Mouse (Mus musculus): ENCODE measurements around the gene Lmcd1.
"Not testable (repeated sequence)": the region's sequence is repeated elsewhere in the genome, so short reads cannot be mapped to it uniquely, and the experiment has no call there.

Gene Lmcd1

GRCm38 (mm10) chr6:112273501-112274205 is at the start of gene Lmcd1:
Lmcd1 (plus strand) TSS chr6:112273758.
- DNase-seq (ENCODE audit: low spot score) = peak; percentile 80

DNA sequence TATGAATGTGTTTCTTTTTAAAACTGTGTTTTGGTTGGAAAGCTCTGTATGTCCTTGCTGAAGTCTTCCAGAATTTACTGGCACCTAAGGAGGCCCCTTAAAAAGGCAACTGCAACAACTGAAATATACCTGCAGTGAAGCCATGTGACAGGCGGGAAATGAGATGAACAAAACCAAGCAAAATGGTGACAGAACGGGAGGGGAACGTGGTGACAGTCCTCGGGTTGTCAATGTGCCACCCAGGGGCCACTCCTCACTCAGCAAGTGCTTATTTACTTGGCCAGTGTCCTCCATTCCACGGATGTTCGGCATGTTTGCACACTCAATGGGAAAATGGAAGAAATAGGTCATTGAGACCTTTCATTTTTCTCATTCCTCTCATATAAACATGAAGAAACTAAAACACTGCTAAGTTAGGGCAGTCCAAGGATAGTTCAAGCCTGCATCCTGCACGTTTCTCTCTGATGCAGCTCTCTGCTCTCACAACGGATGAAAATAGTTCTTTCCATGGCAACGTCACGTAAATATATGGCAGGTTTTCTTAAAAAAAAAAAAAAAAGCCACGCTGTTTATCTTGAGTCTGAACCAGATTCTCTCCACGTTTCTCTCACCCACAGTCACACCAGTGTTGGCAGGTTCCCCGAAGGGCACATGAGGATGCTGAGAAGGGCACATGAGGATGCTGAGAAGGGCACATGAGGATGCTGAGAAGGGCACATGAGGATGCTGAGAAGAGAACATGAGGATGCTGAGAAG is 49.5 kb upstream of the Lmcd1 start:
- DNase-seq (ENCODE audit: low spot score) = no peak

DNA sequence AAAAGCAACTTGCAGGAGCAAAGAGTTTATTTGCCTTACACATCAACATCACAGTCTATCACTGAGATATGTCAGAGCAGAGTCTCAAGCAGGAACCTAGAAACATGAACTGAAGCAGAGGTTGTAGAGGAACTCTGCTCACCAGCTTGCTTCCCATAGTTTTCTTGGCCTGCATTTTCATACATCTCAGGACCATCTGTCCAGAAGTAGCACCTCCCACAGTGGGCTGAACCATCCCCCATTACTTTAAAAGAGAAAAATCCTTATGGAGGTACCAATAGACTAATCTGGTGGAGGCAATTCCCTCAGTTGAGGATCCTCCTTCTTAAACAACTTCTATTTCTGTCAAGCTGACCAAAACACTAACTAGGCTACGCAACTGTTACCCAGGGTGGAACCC is 36.8 kb upstream of the Lmcd1 start:
- no peak for DNase-seq (ENCODE audit: low spot score)

DNA sequence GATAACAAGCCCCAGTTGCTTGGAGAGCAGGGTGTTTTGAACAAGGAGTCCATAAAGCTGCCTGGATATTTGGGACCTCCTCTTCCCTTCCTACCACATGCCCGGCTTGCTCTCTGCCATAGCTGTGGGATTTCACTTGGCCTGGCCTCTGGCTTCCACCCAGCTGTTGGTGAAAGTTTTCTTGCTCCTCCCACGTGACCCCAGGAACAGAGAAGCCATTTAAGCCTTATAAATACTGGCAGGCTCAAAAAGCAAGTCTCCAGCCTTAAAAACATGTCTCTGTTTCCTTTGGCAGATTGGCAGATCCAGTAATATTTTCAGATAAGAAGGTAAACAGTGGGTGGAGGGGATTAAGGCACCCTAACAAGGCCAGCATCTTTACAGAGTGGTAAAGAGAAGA is 31.3 kb upstream of the Lmcd1 start:
- peak; percentile 9 for DNase-seq (ENCODE audit: low spot score)

- DNase-seq (ENCODE audit: low spot score) = peak; percentile 55
These were observed 27.9 kb upstream of the Lmcd1 start for GRCm38 (mm10) chr6:112245639-112246038.

- no peak for DNase-seq (ENCODE audit: low spot score)
These were observed 26.9 kb upstream of the Lmcd1 start for GRCm38 (mm10) chr6:112246636-112247035.

- DNase-seq (ENCODE audit: low spot score) = not testable (repeated sequence)
These were observed 19.6 kb upstream of the Lmcd1 start for GRCm38 (mm10) chr6:112253943-112254342.

GRCm38 (mm10) chr6:112254967-112255366 is 18.6 kb upstream of the Lmcd1 start:
- no peak for DNase-seq (ENCODE audit: low spot score)

GRCm38 (mm10) chr6:112255388-112256225 is 18.0 kb upstream of the Lmcd1 start:
- no peak for DNase-seq (ENCODE audit: low spot score)

DNA sequence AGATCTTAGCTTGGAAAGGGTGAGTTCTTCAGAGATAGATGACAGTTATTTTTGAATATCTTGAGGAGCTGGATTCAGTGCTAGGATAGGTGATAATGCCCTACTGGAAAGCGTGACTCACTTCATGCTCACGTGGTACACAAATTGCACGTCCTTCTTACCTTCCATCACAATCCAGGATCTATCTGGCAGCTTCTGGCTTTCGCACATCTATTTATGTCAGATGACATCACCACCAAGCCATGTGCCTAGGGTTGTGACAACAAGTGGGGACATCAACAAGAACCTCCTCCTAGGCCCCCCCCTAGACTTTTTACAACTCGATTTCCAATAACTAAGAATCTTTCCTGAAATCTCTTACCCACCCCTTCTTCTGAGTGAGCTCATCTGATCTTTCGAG is 17.0 kb upstream of the Lmcd1 start:
- no peak for DNase-seq (ENCODE audit: low spot score)

DNA sequence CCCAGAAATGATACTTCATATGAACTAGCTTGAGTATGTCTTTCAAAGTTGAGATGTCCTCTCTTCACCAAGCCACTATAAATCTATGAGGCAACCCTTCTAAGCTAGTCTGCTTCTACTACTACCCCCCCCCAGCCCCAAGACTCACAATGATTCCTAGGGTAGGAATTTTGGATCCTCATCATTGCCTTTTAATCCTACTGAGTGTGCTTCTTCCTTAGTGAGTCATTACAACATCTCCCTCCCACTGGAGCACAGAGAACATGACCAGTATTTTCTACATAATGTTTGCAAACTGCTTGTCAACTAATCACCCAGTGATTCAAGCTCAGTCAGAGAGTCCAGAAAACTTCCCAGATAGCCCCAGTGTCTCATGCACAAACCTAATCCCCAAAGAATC is 12.5 kb upstream of the Lmcd1 start:
- no peak for DNase-seq (ENCODE audit: low spot score)

DNA sequence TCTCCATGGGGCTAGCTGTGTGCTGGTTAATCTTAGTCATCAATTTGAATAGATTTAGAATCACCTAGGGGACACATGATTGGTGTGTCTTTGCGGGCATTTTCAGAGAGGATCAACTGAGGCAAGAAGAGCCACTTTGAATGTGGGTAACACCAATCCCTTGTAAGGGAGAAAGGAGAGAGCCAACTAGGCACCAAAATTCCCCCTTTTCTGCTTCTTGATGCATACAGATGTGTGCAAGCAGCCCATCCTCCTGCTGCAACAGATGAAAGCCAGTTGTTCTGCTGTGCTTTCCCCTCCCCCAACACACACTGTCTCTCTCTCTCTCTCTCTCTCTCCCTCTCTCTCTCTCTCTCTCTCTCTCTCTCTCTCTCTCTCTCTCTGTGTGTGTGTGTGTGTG is 9.2 kb upstream of the Lmcd1 start:
- no peak for DNase-seq (ENCODE audit: low spot score)

GRCm38 (mm10) chr6:112266631-112267030 is 6.9 kb upstream of the Lmcd1 start:
- no peak for DNase-seq (ENCODE audit: low spot score)

- no peak for DNase-seq (ENCODE audit: low spot score)
These were observed 5.7 kb upstream of the Lmcd1 start for GRCm38 (mm10) chr6:112267661-112268357.

- peak; percentile 71 for DNase-seq (ENCODE audit: low spot score)
These were observed 900 bp downstream of the Lmcd1 start for GRCm38 (mm10) chr6:112274261-112275055.

GRCm38 (mm10) chr6:112275731-112276245 is 2.2 kb downstream of the Lmcd1 start:
- no peak for DNase-seq (ENCODE audit: low spot score)

DNA sequence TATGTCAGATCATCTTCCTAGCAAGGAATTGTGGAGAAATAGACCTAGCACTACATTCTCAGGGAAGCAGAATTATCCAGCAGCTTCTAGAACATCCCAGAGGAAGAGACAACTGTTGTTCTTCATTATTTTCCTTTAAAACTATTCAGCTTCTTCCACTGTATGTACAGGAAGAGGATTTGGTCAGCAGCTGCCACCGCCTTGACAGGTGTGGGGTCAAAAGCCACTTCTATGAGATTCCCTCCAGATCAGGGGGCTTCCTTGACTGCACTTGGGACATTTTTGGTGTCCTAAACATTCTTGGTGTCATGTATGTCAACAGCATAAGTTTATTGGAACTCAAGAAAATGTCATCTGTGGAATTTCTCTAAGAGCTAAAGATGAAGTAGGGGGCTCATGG is 5.2 kb downstream of the Lmcd1 start:
- DNase-seq (ENCODE audit: low spot score) = no peak

DNA sequence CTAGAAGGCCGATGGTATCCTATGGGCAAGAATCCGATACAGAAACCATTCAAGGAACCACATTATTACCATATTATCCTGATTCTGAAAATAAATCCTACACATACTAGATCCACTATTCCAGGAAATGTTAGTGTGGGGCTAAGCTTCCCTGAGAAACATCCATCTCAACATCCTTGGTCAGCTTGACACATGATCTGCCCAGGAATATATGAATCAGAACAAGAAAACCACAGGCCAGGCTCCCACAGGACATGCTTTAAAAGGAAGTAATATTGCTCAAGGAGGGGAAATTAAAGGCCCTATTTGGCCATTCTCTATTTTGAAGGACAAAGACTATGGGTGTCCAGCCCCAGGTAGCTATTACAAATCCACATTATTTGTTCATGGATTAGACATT is 6.6 kb downstream of the Lmcd1 start:
- DNase-seq (ENCODE audit: low spot score) = no peak

DNA sequence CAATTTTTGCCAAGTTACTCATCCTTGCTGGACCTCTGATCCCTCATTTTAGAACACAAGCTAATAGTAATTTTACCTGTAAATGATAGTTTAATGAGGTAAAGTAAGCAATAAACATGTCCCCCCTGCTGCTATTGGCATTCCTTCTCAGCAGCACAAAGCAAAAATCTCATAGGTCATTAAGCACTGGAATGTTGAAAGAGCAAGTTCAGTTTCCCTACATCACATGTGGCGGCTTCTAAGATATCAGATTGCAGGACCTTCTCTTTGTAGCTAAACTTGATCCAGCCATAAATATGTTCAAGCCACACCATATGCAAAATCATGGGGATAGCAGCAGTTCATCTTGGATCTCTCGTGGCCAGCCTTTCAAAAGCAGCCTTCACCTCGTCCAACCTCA is 7.4 kb downstream of the Lmcd1 start:
- DNase-seq (ENCODE audit: low spot score) = no peak

DNA sequence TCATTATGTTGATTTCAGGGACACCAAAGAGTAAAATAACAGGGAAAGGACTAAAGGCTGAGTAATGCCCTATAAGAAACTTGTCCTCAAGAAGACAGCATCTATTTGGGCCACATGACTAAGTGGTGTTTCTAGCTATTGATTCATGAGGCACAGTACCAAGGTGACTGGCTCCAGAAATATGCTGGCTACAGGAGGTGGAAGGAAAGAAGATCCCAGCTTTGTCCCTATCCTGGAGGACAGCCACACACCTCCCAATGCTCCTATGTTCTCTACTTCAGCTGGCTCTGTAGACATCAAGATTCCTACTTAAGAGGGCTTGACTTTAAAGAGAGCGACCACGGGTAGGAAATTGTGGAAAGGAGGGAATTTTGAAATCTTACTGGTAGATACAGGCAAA is 8.4 kb downstream of the Lmcd1 start:
- no peak for DNase-seq (ENCODE audit: low spot score)

DNA sequence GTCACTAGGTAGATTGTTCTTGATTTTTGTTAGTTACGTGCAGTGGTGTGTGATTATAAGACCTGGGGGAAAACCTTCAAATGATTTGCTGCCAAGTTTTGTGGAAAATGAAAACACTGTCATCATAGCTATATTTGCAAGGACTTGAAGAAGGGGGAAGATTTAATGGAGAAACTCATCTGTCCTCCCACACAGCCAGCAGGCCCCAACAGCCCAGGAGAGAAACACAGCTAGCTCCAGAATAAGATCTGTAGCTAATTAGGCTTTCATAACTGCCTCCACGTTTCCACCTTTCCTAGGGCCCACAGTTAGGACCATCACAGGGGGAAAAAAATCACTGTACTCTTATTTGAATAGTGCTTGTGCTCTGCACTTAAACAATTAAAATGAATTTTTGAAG is 10.5 kb downstream of the Lmcd1 start:
- no peak for DNase-seq (ENCODE audit: low spot score)

All from urinary bladder, postnatal 14 days (tissue).